Mouse (Mus musculus) ES-E14 (cell line): Measurements from ENCODE around the gene Med8. TPM values are rescaled to one million over a fixed set of nuclear protein-coding genes. Genes with fewer than 3 reads are reported as not detected.

Source experiments
- DNase-seq: peaks from one replicate; pipeline ENCODE4 v3.0.0-alpha.2; 2013; ENCODE audit warnings: low read depth, low spot score
- H3K27ac ChIP-seq: 2 replicates; pipeline ENCODE4 v1.5.1; 2012; ENCODE audit warnings: low read depth, mild to moderate bottlenecking, low read length, moderate library complexity, mixed read lengths; ENCODE audit not compliant: poor library complexity, insufficient read depth, severe bottlenecking
- H3K36me3 ChIP-seq: 2 replicates; pipeline ENCODE4 v1.6.1; 2012; ENCODE audit warnings: mild to moderate bottlenecking, low read length, moderate library complexity, mixed read lengths; ENCODE audit not compliant: control insufficient read depth, poor library complexity, insufficient read depth, severe bottlenecking
- H3K4me1 ChIP-seq, 2 experiments: fragments of 150-350 bp in 1 of 2; sonication (generic) in 1 of 2; 2 replicates each; pipeline ENCODE4 v1.6.1; 2012; ENCODE audit warnings: low read length in 2 of 2, mild to moderate bottlenecking in 1 of 2, mixed read lengths in 1 of 2; ENCODE audit not compliant: control insufficient read depth in 2 of 2, insufficient read depth in 2 of 2, poor library complexity in 1 of 2
- H3K4me3 ChIP-seq, 2 experiments: fragments of 150-350 bp in 1 of 2; sonication (generic) in 1 of 2; 2 replicates each; pipeline ENCODE4 v1.5.1; 2012; ENCODE audit warnings: low read length in 2 of 2, low read depth in 1 of 2, mild to moderate bottlenecking in 1 of 2, mixed read lengths in 1 of 2; ENCODE audit not compliant: insufficient read depth in 1 of 2, poor library complexity in 1 of 2, severe bottlenecking in 1 of 2
- H3K9ac ChIP-seq: 2 replicates; pipeline ENCODE4 v1.6.1; 2012; ENCODE audit warnings: low read depth, mild to moderate bottlenecking, low read length, mixed read lengths; ENCODE audit not compliant: poor library complexity, insufficient read depth, severe bottlenecking
- H3K9me3 ChIP-seq: fragments of 150-350 bp; sonication (generic); 2 replicates; pipeline ENCODE4 v1.6.1; 2012; ENCODE audit warnings: low read depth, mild to moderate bottlenecking, low read length; ENCODE audit not compliant: control insufficient read depth, insufficient read depth
- CHD2 ChIP-seq: IDR thresholded peaks from 2 replicates; pipeline ENCODE4 v1.6.1; 2014; ENCODE audit warnings: mild to moderate bottlenecking, low read depth, low read length, inconsistent platforms
- HCFC1 ChIP-seq: IDR thresholded peaks from 2 replicates; pipeline ENCODE4 v1.6.1; 2012; ENCODE audit warnings: low read length, inconsistent platforms, borderline replicate concordance; ENCODE audit not compliant: insufficient read depth
- MAFK ChIP-seq: IDR thresholded peaks from 2 replicates; pipeline ENCODE4 v1.6.1; 2014; ENCODE audit warnings: mild to moderate bottlenecking, low read depth, low read length, inconsistent platforms; ENCODE audit not compliant: insufficient read depth
- ZC3H11A ChIP-seq: IDR thresholded peaks from 2 replicates; pipeline ENCODE4 v1.6.1; 2012; ENCODE audit warnings: low read depth, mild to moderate bottlenecking, inconsistent platforms, low read length, borderline replicate concordance
- ZNF384 ChIP-seq: IDR thresholded peaks from 2 replicates; pipeline ENCODE4 v1.6.1; 2012; ENCODE audit warnings: low read depth, low read length, inconsistent platforms
- in situ Hi-C, 2 experiments: fragments of 600-800 bp; cut with MboI; formaldehyde crosslinking; loops; one replicate each; pipeline ENCODE4 v1.15.1; 2025; ENCODE audit warnings: low sequenced_read_pairs in 2 of 2, inconsistent platforms in 1 of 2; ENCODE audit not compliant: unreplicated experiment in 2 of 2
- total RNA-seq: library from RNA; depleted of rRNA; stranded (reverse); fragments of 300-350 nt; gene quantifications from 2 replicates; pipeline ENCODE4 v1.2.3, GENCODE M21; 2012

The Med8 gene
- total RNA-seq, 1 experiment, result 74.1 TPM

DNA sequence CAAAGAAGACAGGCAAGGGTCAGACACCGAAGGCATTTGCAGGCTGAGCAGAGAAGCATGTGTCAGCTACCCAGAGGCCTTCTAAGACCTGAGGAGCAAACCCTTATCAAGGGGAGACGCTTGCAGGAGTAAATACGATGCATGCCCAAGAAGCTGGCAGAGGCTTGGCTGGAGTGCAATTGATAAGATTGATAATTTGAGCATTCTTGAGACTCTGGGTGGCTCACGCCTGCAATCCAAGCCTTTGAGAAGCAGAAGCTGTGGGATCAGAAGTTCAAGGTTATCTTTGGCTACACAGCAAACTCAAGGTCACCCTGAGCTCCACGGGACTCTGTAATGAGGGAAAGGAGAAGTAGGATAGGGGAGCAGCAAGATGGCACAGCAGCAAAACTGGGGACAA lies 7.2 kb upstream of the Med8 start:
- Histone ChIP-seq H3K36me3 (peaks cover 36% of the 10 kb centered on the region), H3K4me3 (no peak overlapping the region), H3K27ac (no peak overlapping the region), H3K4me1 (no peaks in the 10 kb centered on the region), H3K9ac (no peak overlapping the region), H3K9me3 (no peaks in the 10 kb centered on the region)
- TF ChIP-seq ZNF384 (no peak), ZC3H11A (no peak), HCFC1 (no peak), CHD2 (no peak), MAFK (no peak)
- DNase-seq, result no peak
- in situ Hi-C loops, result no loop called here

GRCm38 (mm10) chr4:118402701-118403100 lies 6.4 kb upstream of the Med8 start:
- TF ChIP-seq MAFK (no peak), ZNF384 (no peak), CHD2 (no peak), HCFC1 (no peak), ZC3H11A (no peak)
- H3K9ac ChIP-seq, result no peak overlapping the region
- no peaks in the 10 kb centered on the region for H3K9me3 ChIP-seq
- no peak for DNase-seq
- H3K27ac ChIP-seq, result no peak overlapping the region
- H3K4me1 ChIP-seq, result no peaks in the 10 kb centered on the region
- no peak overlapping the region for H3K4me3 ChIP-seq
- H3K36me3 ChIP-seq, result peaks cover 32% of the 10 kb centered on the region
- in situ Hi-C loops, result no loop called here

DNA sequence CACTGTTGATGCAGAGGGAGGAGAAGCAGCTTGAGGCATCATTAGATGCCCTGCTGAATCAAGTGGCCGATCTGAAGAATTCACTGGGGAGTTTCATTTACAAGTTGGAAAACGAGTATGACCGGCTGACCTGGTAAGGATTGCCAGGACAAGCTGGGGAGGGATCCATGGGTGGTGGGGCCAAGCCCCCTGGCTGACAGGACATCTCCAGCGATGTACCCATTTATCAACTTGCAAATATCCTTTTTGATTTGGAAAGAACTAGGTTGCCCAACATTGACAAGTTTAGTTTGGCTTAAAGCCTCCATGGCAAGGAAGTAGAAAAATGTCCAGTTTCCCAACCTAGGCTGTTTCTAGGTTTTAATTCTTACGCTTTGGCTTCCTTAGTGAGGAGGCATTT lies 1.7 kb downstream of the Med8 start:
- in situ Hi-C loops, result no loop called here
- Histone ChIP-seq H3K9ac (no peak overlapping the region), H3K9me3 (no peaks in the 10 kb centered on the region), H3K4me1 (peaks cover 4 to 6% of the 10 kb centered on the region in 2 experiments; a peak in 3 of 4 replicates), H3K4me3 (no peak overlapping the region), H3K36me3 (peaks cover 31% of the 10 kb centered on the region), H3K27ac (no peak overlapping the region)
- DNase-seq, result no peak
- TF ChIP-seq MAFK (no peak), CHD2 (no peak), ZNF384 (no peak), ZC3H11A (no peak), HCFC1 (no peak)

DNA sequence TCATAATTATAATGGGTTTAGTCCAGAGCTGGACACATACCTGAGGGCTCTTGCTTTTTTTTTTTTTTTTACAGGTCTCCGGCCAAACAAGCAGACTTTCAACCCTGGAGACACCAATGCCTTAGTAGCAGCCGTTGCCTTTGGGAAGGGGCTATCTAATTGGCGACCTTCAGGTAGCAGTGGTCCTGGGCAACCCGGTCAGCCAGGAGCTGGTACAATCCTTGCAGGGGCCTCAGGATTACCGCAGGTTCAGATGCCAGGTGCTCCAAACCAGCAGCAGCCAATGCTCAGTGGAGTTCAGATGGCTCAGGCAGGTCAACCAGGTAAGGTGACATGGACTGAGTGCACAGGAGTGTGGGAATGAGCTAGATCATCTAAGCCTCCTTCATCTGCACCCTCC lies 4.4 kb downstream of the Med8 start:
- in situ Hi-C loops, result no loop called here
- Histone ChIP-seq H3K9me3 (no peaks in the 10 kb centered on the region), H3K9ac (no peak overlapping the region), H3K4me1 (peaks cover 4 to 6% of the 10 kb centered on the region in 2 experiments; a peak in 3 of 4 replicates), H3K4me3 (no peak overlapping the region), H3K36me3 (peaks cover 38% of the 10 kb centered on the region), H3K27ac (no peak overlapping the region)
- TF ChIP-seq CHD2 (no peak), HCFC1 (no peak), ZNF384 (no peak), MAFK (no peak), ZC3H11A (no peak)
- no peak for DNase-seq

DNA sequence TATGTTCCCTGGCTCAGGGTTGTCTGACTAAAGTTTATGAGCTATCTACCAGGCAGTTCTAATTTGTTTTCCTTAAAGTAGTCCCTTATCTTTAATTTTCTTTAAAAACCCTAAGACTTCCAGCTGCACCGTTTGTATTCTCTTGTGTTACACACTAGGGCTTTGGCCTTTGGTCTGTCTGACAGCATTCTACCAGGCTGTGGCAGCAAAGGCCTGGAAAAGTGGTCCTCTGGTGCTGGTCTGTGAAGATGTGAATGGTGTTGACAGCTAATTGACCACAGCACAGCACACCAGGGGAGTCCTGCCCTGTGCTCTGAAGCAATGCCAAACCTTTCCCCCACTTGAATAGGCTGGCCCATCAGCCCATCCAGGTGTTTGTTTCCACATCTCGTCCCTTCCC lies 6.6 kb downstream of the Med8 start:
- no peak overlapping the region for H3K9ac ChIP-seq
- DNase-seq, result no peak
- no peak overlapping the region for H3K27ac ChIP-seq
- no peaks in the 10 kb centered on the region for H3K4me1 ChIP-seq
- H3K36me3 ChIP-seq, result peaks cover 38% of the 10 kb centered on the region
- H3K9me3 ChIP-seq, result no peaks in the 10 kb centered on the region
- in situ Hi-C loops, result no loop called here
- no peak overlapping the region for H3K4me3 ChIP-seq
- TF ChIP-seq HCFC1 (no peak), ZC3H11A (no peak), MAFK (no peak), ZNF384 (no peak), CHD2 (no peak)
